Mouse (Mus musculus) forebrain, postnatal 0 days (tissue): ENCODE measurements around the gene Mterf1a. TPM values are rescaled to one million over a fixed set of nuclear protein-coding genes. Genes with fewer than 3 reads are reported as not detected.
A peak's percentile ranks its signal among the peaks of the same experiment; 100 is the strongest.
"Not testable (repeated sequence)": the region's sequence is repeated elsewhere in the genome, so short reads cannot be mapped to it uniquely, and the experiment has no call there.

Experiments
- ATAC-seq: fragments of 200-750 bp; cut with Nextera tagmentation; 2 replicates; pipeline ENCODE4 v1.8.0; 2017; ENCODE audit warnings: mild to moderate bottlenecking, moderate library complexity
- DNase-seq: peaks from one replicate; pipeline ENCODE4 v3.0.0-alpha.2; 2015
- H3K27ac ChIP-seq: fragments of 300-500 bp; sonication (generic); 2 replicates; pipeline ENCODE4 v1.5.1; 2014; ENCODE audit warnings: low read depth, mild to moderate bottlenecking, antibody characterized with exemption, low read length, moderate library complexity, mixed read lengths
- H3K27me3 ChIP-seq: fragments of 300-500 bp; sonication (generic); 2 replicates; pipeline ENCODE4 v1.6.1; 2014; ENCODE audit warnings: mild to moderate bottlenecking, low read length, mixed read lengths; ENCODE audit not compliant: insufficient read depth
- H3K36me3 ChIP-seq: fragments of 300-500 bp; sonication (generic); 2 replicates; pipeline ENCODE4 v1.6.1; 2014; ENCODE audit warnings: mild to moderate bottlenecking, moderate library complexity; ENCODE audit not compliant: insufficient read depth
- H3K4me1 ChIP-seq: fragments of 300-500 bp; sonication (generic); 2 replicates; pipeline ENCODE4 v1.6.1; 2014; ENCODE audit warnings: antibody characterized with exemption; ENCODE audit not compliant: insufficient read depth
- H3K4me2 ChIP-seq: fragments of 300-500 bp; sonication (generic); 2 replicates; pipeline ENCODE4 v1.6.1; 2014; ENCODE audit warnings: low read depth, mild to moderate bottlenecking, moderate library complexity
- H3K4me3 ChIP-seq: fragments of 300-500 bp; sonication (generic); 2 replicates; pipeline ENCODE4 v1.5.1; 2014; ENCODE audit warnings: low read depth, low read length, mixed read lengths
- H3K9ac ChIP-seq: fragments of 300-500 bp; sonication (generic); 2 replicates; pipeline ENCODE4 v1.6.1; 2014; ENCODE audit warnings: mild to moderate bottlenecking
- H3K9me3 ChIP-seq: fragments of 300-500 bp; sonication (generic); 2 replicates; pipeline ENCODE4 v1.6.1; 2016; ENCODE audit warnings: low read length
- CTCF ChIP-seq: sonication (generic); IDR thresholded peaks from 2 replicates; pipeline ENCODE4 v1.5.1; 2016; ENCODE audit warnings: antibody characterized with exemption, control low read depth, low read depth
- WGBS: fragments of 180-500 bp; shearing (Covaris S2); extraction: QIAGEN DNeasy Blood & Tissue Kit; methylation state at CpG from one replicate; pipeline ENCODE4 v1.1.7; 2014; 5-methylcytosine and 5-hydroxymethylcytosine counted together
- polyA plus RNA-seq: library from polyadenylated mRNA; unstranded; fragments of >200 nt; fragmentation: Nextera tagmentation; extraction: Ambion mirVana; gene quantifications from 2 replicates; pipeline ENCODE4 v1.2.1, GENCODE M21; 2015
- total RNA-seq: library from RNA; depleted of rRNA; stranded (reverse); fragments of >200 nt; gene quantifications from 2 replicates; pipeline ENCODE4 v1.2.3, GENCODE M21; 2014; rRNA removed

Gene Mterf1a
- total and polyA plus RNA-seq, 2 experiments from 2014 or later, result 5.3 to 8.5 TPM

DNA sequence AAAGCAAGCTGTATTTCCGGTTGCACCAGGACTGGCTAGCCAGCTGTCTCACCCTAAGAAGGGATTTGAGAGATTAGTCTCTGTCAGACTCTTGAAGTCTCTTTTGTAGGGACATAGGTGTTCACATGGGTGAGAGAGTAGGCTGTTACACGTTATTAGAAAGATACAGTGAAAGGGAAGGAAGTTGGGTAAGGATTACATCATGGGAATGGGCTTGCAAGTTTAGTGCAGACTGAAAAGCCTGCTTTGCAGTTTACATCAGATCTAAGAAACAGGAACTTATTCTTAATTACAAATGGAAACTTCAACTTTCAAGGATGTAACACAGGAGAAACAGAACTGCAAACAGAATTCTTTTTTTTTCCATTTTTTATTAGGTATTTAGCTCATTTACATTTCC is 11.7 kb upstream of the Mterf1a start:
- Histone ChIP-seq H3K9me3 (no peaks in the 10 kb centered on the region), H3K36me3 (no peaks in the 10 kb centered on the region), H3K27ac (no peak overlapping the region), H3K27me3 (no peaks in the 10 kb centered on the region), H3K9ac (no peak overlapping the region), H3K4me2 (no peak overlapping the region), H3K4me3 (no peak overlapping the region), H3K4me1 (no peaks in the 10 kb centered on the region)
- no peak for TF ChIP-seq CTCF
- WGBS, result 67% methylated on average over 2 of the region's 2 CpGs
- DNase-seq (no peak), ATAC-seq (no peak)

DNA sequence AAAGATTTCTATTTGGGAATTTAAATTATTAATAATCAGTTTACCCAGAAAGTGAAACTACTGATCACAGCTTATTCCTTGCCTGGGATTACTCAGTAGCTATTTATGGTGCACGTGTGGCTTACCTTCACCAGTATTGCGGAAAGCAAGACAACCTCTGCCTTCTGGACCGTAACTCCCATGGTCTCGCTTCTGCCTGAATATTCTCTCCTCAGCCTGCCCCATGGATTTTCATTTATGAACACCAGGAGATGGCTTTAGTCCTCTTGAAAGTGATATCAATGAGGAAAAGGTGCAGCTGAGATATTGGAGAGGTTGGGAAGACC is 524 bp upstream of the Mterf1a start:
- not testable (repeated sequence) for H3K4me3 ChIP-seq, H3K4me1 ChIP-seq, H3K27me3 ChIP-seq, H3K4me2 ChIP-seq, H3K27ac ChIP-seq, H3K9ac ChIP-seq, ATAC-seq, H3K9me3 ChIP-seq, H3K36me3 ChIP-seq, DNase-seq
- 95% methylated on average over 4 of the region's 4 CpGs for WGBS

DNA sequence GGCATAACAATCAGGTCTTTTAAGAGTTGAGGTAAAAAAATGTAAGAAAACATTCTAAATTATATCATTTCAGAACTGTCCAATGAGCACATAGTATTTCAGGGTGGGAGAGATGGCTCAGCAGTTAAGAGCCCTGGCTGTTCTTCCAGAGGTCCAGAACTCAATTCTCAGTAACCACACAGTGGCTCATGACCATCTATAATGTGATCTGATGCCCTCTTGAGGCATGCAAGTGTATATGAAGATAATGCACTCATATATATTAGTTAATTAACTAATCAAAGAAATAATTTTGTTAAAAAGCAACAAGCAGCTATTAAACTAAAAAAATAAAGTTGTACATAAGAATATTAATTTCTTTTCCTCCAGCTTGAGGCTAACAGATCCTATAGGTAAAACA is 4.5 kb downstream of the Mterf1a start:
- DNase-seq (no peak), ATAC-seq (no peak)
- Histone ChIP-seq H3K36me3 (0 out of 2 replicates have a peak, but pooled peaks cover 3% of the 10 kb centered on the region), H3K27me3 (no peaks in the 10 kb centered on the region), H3K27ac (no peak overlapping the region), H3K4me1 (no peaks in the 10 kb centered on the region), H3K9me3 (no peaks in the 10 kb centered on the region), H3K4me3 (no peak overlapping the region), H3K4me2 (no peak overlapping the region), H3K9ac (no peak overlapping the region)
- TF ChIP-seq CTCF, result no peak

DNA sequence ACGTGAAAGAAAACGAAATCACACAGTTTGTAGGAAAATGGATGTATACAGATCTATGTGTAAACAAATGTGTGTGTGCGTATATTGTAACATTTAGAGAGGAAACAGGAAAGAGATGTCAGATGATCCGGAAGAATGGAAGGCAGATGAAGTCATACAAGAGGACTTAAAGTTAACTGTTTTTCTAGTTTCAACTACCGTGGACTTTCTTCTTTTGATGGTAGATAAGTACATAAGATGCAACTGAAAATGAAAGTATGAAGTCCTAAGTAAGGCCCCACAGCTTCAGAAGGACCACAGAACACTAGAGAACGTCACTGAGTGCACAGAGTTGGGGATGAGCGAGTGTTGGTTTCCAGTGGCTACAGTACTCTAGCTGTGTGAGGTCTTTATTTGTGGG is 6.9 kb downstream of the Mterf1a start:
- not testable (repeated sequence) for H3K9me3 ChIP-seq, H3K4me2 ChIP-seq, H3K36me3 ChIP-seq, H3K4me1 ChIP-seq, H3K4me3 ChIP-seq, ATAC-seq, DNase-seq, H3K9ac ChIP-seq, H3K27ac ChIP-seq, H3K27me3 ChIP-seq
- 93% methylated on average over 7 of the region's 7 CpGs for WGBS

DNA sequence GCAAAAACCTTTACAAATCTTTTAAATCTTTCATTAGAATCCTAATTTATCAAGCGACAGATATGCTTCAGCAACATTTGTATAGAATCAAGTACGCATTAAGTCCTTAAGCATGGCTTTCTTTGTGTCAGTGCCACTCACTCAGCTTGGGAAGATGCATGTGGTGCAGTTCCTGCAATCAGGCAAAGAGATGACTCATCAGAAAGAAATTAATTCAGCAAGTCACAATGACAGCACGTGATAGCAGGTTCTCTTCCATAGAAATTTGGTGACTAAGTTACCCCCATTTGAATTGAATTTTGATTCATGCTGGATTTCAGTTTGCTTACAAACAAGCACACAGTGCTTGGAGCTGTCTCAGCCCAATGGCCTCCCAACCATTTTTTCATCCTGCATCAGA is 20.2 kb downstream of the Mterf1a start:
- Histone ChIP-seq H3K27ac (no peak overlapping the region), H3K36me3 (no peaks in the 10 kb centered on the region), H3K4me2 (no peak overlapping the region), H3K9me3 (no peaks in the 10 kb centered on the region), H3K9ac (no peak overlapping the region), H3K4me3 (no peak overlapping the region), H3K27me3 (no peaks in the 10 kb centered on the region), H3K4me1 (no peaks in the 10 kb centered on the region)
- TF ChIP-seq CTCF, result no peak
- DNase-seq (peak; percentile 7), ATAC-seq (peak; percentile 71)
- 55% methylated on average over 3 of the region's 3 CpGs for WGBS

DNA sequence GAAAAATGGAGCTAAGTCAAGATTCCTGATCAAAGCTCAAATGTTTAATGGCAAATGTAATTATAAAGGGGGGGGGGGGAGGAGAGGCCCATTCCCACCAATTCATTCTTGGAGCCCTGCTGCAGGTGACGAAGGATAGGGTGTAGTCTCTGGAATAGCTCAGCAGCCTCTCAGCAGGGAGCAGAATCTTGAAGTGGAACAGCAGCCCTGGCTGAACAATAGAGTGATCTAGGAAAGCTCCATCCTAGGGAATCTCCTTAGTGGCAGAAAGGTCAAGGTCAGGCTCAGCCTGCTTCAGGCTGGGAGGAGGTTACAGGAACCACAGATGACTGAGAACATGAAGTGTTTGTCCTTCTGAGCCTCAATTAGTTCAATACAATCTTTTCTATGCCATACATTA is 21.4 kb downstream of the Mterf1a start:
- H3K27me3 ChIP-seq, result no peaks in the 10 kb centered on the region
- no peak for TF ChIP-seq CTCF
- no peaks in the 10 kb centered on the region for H3K4me1 ChIP-seq
- no peak overlapping the region for H3K4me3 ChIP-seq
- no peak overlapping the region for H3K9ac ChIP-seq
- no peaks in the 10 kb centered on the region for H3K36me3 ChIP-seq
- no peak overlapping the region for H3K4me2 ChIP-seq
- no peak for ATAC-seq
- H3K27ac ChIP-seq, result no peak overlapping the region
- H3K9me3 ChIP-seq, result no peaks in the 10 kb centered on the region
- DNase-seq, result no peak
- WGBS, result 48% methylated on average over 1 of the region's 1 CpGs

DNA sequence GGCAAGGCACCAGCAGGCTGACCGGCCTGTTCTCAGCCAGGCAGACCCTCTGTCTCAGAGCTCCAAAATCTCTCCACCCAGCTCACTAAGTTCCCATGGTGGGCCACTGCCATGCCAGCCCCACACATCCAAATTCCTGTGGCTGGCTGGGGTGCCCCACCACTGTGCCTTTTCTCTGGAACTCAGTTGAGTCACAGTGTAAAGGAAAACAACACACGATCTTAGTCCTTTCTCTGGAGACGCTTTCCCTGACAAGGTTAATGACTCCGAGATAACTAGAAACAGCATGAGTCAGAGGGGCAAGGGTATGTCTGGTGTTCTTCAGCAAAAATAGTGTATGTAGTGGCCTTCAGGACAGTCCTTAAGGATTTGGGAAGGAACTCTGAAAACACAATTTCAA is 23.6 kb downstream of the Mterf1a start:
- no peak for DNase-seq
- Histone ChIP-seq H3K27me3 (no peaks in the 10 kb centered on the region), H3K4me2 (no peak overlapping the region), H3K9ac (no peak overlapping the region), H3K9me3 (no peaks in the 10 kb centered on the region), H3K27ac (no peak overlapping the region), H3K4me3 (no peak overlapping the region), H3K36me3 (no peaks in the 10 kb centered on the region), H3K4me1 (no peaks in the 10 kb centered on the region)
- 84% methylated on average over 4 of the region's 4 CpGs for WGBS
- no peak for TF ChIP-seq CTCF
- no peak for ATAC-seq

DNA sequence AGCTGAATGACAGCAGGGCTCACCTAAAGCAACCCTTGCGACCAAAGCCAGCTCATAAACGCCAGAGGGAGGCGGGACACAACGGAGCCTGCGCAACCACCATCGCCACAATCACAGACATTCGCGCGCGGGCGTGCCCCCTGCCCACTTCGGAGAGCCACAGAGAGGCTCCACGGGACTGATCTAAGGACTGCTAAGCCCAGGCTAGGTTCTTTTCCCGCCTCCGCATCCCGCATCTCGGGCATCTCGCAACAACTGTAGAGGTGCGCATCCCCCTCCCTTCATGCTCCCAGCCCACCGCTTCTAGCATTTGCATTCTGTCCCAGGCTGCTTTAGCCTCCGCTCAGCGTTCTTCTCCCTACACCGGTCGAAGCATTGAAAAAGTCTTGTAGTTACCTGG is 48.7 kb downstream of the Mterf1a start, which contains the start of gene Lrrd1:
Lrrd1 (plus strand) TSS at position 148 of the 400 bp plus-strand sequence.
- no peak for TF ChIP-seq CTCF
- peak; percentile 56 for ATAC-seq
- H3K36me3 ChIP-seq, result peaks cover 10% of the 10 kb centered on the region; the same call in 1 of the 2 replicates

More for the DNA sequence above, 48.7 kb downstream of the Mterf1a start, which contains the start of gene Lrrd1:
- 6% methylated on average over 24 of the region's 24 CpGs for WGBS
- Histone ChIP-seq H3K27me3 (no peaks in the 10 kb centered on the region), H3K4me2 (peak within 1 kb of the TSS; percentile 51), H3K4me3 (peak within 1 kb of the TSS; percentile 27), H3K4me1 (0 out of 2 replicates have a peak, but pooled peaks cover 4% of the 10 kb centered on the region), H3K9me3 (no peaks in the 10 kb centered on the region), H3K9ac (no peak within 1 kb of the TSS; the same call in 1 of the 2 replicates), H3K27ac (no peak within 1 kb of the TSS)
- DNase-seq, result peak; percentile 5

Other genes starting within 250 kb of the Mterf1a start
- gene Tmbim7, start 242.8 kb downstream of the Mterf1a start, total RNA-seq, result not detected in 2 replicates
- not detected in 2 replicates for gene Tmbim7, start 242.8 kb downstream of the Mterf1a start, polyA plus RNA-seq
- 109 and 120 TPM in 2 replicates for gene Gatad1, start 236.7 kb downstream of the Mterf1a start, total RNA-seq
- 77.6 and 79.0 TPM in 2 replicates for gene Gatad1, start 236.7 kb downstream of the Mterf1a start, polyA plus RNA-seq
- gene Ankib1, start 91.0 kb downstream of the Mterf1a start, total RNA-seq, result 74.0 and 81.1 TPM in 2 replicates
- 10.5 and 17.2 TPM in 2 replicates for gene Ankib1, start 91.0 kb downstream of the Mterf1a start, polyA plus RNA-seq
- 50.2 and 53.0 TPM in 2 replicates for gene Krit1, start 90.7 kb downstream of the Mterf1a start, total RNA-seq
- 19.7 and 27.5 TPM in 2 replicates for gene Krit1, start 90.7 kb downstream of the Mterf1a start, polyA plus RNA-seq
- gene Lrrd1, start 48.8 kb downstream of the Mterf1a start, total RNA-seq, result not detected in 2 replicates
- not detected in 2 replicates for gene Lrrd1, start 48.8 kb downstream of the Mterf1a start, polyA plus RNA-seq
- gene Akap9, start 34.1 kb upstream of the Mterf1a start, total RNA-seq, result 90.4 and 110 TPM in 2 replicates
- gene Akap9, start 34.1 kb upstream of the Mterf1a start, polyA plus RNA-seq, result 159 and 266 TPM in 2 replicates
- gene Cyp51, start 210.8 kb upstream of the Mterf1a start, total RNA-seq, result 291 and 369 TPM in 2 replicates
- 95.4 and 107 TPM in 2 replicates for gene Cyp51, start 210.8 kb upstream of the Mterf1a start, polyA plus RNA-seq